Mouse (Mus musculus): Measurements from ENCODE around the gene Tead2. TPM values are rescaled to one million over a fixed set of nuclear protein-coding genes. Genes with fewer than 3 reads are reported as not detected.

Gene Tead2
- polyA plus RNA-seq, 1 experiment from 2014 or later = 46.5 TPM

DNA sequence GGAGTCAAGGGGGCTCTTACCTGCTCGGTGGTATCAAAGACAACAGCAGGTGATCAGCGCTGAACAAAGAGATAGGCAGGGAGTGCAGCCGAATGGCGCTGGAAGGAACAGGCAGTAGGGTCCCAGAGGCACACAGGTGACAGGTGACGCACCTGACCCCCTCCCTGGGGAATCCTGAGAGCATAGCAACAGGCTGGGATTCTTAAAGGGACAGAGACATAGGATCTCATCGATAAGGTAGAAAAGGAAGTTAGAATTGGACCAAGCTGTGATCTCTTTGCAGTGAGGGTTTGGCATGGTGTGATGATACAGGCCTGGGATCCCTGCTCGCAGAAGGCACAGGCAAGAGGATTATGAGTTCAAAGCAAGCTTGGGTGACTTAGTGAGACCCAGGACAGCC lies 36.1 kb upstream of the Tead2 start, which contains the start of gene Gfy:
TSS of gene Gfy (minus strand) at position 101 of the 400 bp plus-strand sequence.
- 17% methylated on average over 7 of the region's 7 CpGs for WGBS
- no peak within 1 kb of the TSS for H3K4me3 ChIP-seq (ENCODE audit: low read depth, low read length)
- H3K27ac ChIP-seq (ENCODE audit: low read length) = no peak within 1 kb of the TSS
- DNase-seq (ENCODE audit: low spot score) = no peak
- H3K27me3 ChIP-seq (replicated peaks; ENCODE audit: insufficient read depth, low read length) = peaks cover 86% of the 10 kb centered on the region
- H3K9me3 ChIP-seq (ENCODE audit: low read length) = no peaks in the 10 kb centered on the region
- ATAC-seq = no peak
- H3K4me1 ChIP-seq (ENCODE audit: insufficient read depth, low read depth, low read length) = peaks cover 4% of the 10 kb centered on the region; the same call in 1 of the 2 replicates
- TF ChIP-seq EP300 (IDR thresholded peaks at IDR 0.05) (no peak), CTCF (IDR thresholded peaks at IDR 0.05) (no peak)
- H3K4me2 ChIP-seq (replicated peaks; ENCODE audit: low read depth, low read length) = no peak within 1 kb of the TSS
- H3K9ac ChIP-seq (replicated peaks; ENCODE audit: low read depth) = no peak within 1 kb of the TSS
- H3K36me3 ChIP-seq (ENCODE audit: insufficient read depth, low read length) = no peaks in the 10 kb centered on the region

DNA sequence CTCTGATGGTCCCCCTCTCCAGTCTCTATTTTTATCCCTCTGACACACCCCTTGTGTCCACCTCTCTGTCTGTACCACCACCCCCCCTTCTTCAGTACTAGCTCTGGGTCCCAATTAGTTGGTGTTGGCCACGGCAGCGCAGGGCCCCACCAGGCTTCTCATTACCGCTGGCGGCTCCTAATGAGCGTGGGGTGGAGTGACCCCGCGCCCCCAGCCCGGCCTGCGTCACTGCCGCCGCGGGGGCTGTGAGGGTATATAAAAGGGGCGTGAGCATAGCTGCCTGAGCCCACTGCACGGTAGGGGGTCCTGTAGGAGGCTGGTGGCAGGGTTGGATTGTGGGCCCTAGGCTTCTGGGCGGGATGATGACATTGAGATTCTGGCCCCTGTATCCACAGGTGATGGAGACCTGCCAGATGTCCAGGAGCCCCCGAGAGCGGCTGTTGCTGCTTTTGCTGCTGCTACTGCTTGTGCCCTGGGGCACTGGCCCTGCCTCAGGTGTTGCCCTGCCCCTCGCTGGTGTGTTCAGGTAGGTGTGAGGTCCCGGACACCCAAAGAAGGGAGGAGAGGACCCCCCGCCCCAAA lies 34.6 kb upstream of the Tead2 start, which contains the start of gene Pth2:
TSS of gene Pth2 (plus strand) at position 100 of the 582 bp plus-strand sequence.
- Histone ChIP-seq H3K9ac (replicated peaks; ENCODE audit: low read depth) (no peak within 1 kb of the TSS), H3K27ac (ENCODE audit: low read length) (no peak within 1 kb of the TSS)
- 23% methylated on average over 17 of the region's 20 CpGs for WGBS

DNA sequence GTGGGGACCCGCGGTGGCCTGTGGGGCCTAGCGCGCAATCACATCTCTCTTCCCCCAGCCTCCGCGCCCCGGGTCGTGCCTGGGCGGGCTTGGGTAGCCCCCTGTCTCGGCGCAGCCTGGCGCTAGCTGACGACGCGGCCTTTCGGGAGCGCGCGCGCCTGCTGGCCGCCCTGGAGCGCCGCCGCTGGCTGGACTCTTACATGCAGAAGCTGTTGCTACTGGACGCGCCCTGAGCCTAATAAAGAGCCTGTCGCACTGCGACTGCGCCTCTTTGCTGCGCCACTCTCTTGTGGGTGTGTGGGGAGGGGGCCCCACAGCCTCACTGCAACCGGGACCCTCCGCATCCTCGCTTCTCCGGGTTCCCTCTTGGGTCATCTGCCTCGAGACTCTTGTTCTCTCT lies 34.0 kb upstream of the Tead2 start:
- H3K4me2 ChIP-seq (replicated peaks; ENCODE audit: low read depth, low read length) = no peak overlapping the region
- H3K27me3 ChIP-seq (replicated peaks; ENCODE audit: insufficient read depth, low read length) = peaks cover 73% of the 10 kb centered on the region
- no peak for DNase-seq (ENCODE audit: low spot score)
- 0 out of 2 replicates have a peak, but pooled peaks have one; percentile 13 for ATAC-seq
- no peak overlapping the region for H3K27ac ChIP-seq (ENCODE audit: low read length)
- WGBS = 6% methylated on average over 30 of the region's 35 CpGs
- H3K4me3 ChIP-seq (ENCODE audit: low read depth, low read length) = no peak overlapping the region
- H3K4me1 ChIP-seq (ENCODE audit: insufficient read depth, low read depth, low read length) = peaks cover 4% of the 10 kb centered on the region; the same call in 1 of the 2 replicates
- H3K36me3 ChIP-seq (ENCODE audit: insufficient read depth, low read length) = no peaks in the 10 kb centered on the region
- TF ChIP-seq EP300 (IDR thresholded peaks at IDR 0.05) = no peak
- TF ChIP-seq CTCF (IDR thresholded peaks at IDR 0.05) = peak; percentile 39
- H3K9me3 ChIP-seq (ENCODE audit: low read length) = no peaks in the 10 kb centered on the region
- H3K9ac ChIP-seq (replicated peaks; ENCODE audit: low read depth) = no peak overlapping the region

More for the DNA sequence above, 34.6 kb upstream of the Tead2 start, which contains the start of gene Pth2:
- DNase-seq (ENCODE audit: low spot score) (no peak), ATAC-seq (no peak)
- Histone ChIP-seq H3K27me3 (replicated peaks; ENCODE audit: insufficient read depth, low read length) (peaks cover 78% of the 10 kb centered on the region), H3K9me3 (ENCODE audit: low read length) (no peaks in the 10 kb centered on the region), H3K4me3 (ENCODE audit: low read depth, low read length) (no peak within 1 kb of the TSS), H3K4me1 (ENCODE audit: insufficient read depth, low read depth, low read length) (peaks cover 4% of the 10 kb centered on the region; the same call in 1 of the 2 replicates), H3K36me3 (ENCODE audit: insufficient read depth, low read length) (no peaks in the 10 kb centered on the region), H3K4me2 (replicated peaks; ENCODE audit: low read depth, low read length) (0 out of 2 replicates have a peak within 1 kb of the TSS, but pooled peaks have one; percentile 54)
- no peak for TF ChIP-seq CTCF (IDR thresholded peaks at IDR 0.05)
- TF ChIP-seq EP300 (IDR thresholded peaks at IDR 0.05) = no peak

DNA sequence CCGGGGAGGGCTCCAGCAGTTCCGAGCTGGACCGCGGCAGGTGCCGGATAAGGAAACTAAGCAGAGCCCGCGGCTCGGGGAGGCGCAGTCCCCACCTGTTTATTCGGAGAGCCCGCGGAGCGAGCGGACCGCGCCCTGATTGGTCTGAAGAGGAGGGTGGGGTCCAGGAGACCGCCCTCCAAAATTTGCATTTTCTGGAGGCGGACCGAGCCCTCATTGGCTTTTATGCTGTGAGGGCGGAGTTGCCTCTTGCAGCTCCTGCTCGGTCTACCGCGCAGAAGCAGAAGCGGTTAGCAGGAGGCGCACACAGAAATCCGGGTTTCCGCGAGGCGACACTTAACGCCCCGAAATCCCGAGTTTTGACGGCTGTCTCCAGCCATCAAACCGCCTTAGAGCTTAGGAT lies 33.4 kb upstream of the Tead2 start:
- H3K4me3 ChIP-seq (ENCODE audit: low read depth, low read length) = peak overlapping the region; percentile 25
- peak; percentile 96 for DNase-seq (ENCODE audit: low spot score)
- H3K9me3 ChIP-seq (ENCODE audit: low read length) = no peaks in the 10 kb centered on the region
- peaks cover 67% of the 10 kb centered on the region for H3K27me3 ChIP-seq (replicated peaks; ENCODE audit: insufficient read depth, low read length)
- ATAC-seq = peak; percentile 97
- WGBS = under 1% methylated on average over 33 of the region's 34 CpGs
- H3K9ac ChIP-seq (replicated peaks; ENCODE audit: low read depth) = no peak overlapping the region
- H3K36me3 ChIP-seq (ENCODE audit: insufficient read depth, low read length) = no peaks in the 10 kb centered on the region
- no peak overlapping the region for H3K27ac ChIP-seq (ENCODE audit: low read length)
- peaks cover 4% of the 10 kb centered on the region; the same call in 1 of the 2 replicates for H3K4me1 ChIP-seq (ENCODE audit: insufficient read depth, low read depth, low read length)
- peak overlapping the region; percentile 54 for H3K4me2 ChIP-seq (replicated peaks; ENCODE audit: low read depth, low read length)
- TF ChIP-seq CTCF (IDR thresholded peaks at IDR 0.05) (no peak), EP300 (IDR thresholded peaks at IDR 0.05) (no peak)

DNA sequence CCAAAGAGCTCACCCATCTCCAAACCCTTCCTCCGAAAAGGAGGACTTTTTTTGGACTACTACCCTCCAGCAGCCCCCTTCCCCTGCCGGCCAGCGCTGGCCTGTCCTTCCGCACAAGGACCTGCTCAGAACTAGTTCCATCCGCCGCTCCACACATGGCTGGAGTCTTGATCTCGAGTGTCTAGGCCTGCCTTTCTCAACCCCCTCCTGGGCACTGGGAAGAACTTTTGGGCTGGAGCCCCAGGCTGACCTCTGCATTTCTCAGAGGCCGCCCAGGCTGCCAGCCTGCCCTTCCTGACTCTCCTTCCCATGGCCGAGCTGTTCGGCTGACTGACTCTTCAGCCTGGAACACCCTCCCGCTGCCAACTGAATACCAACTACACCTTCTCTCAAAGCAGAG lies 32.9 kb upstream of the Tead2 start:
- Histone ChIP-seq H3K9me3 (ENCODE audit: low read length) (no peaks in the 10 kb centered on the region), H3K4me3 (ENCODE audit: low read depth, low read length) (peak overlapping the region; percentile 25), H3K4me2 (replicated peaks; ENCODE audit: low read depth, low read length) (peak overlapping the region; percentile 54), H3K36me3 (ENCODE audit: insufficient read depth, low read length) (no peaks in the 10 kb centered on the region), H3K27ac (ENCODE audit: low read length) (no peak overlapping the region), H3K4me1 (ENCODE audit: insufficient read depth, low read depth, low read length) (peaks cover 4% of the 10 kb centered on the region; the same call in 1 of the 2 replicates), H3K9ac (replicated peaks; ENCODE audit: low read depth) (no peak overlapping the region), H3K27me3 (replicated peaks; ENCODE audit: insufficient read depth, low read length) (peaks cover 63% of the 10 kb centered on the region)
- peak; percentile 34; the same call in 1 of the 2 replicates for ATAC-seq
- DNase-seq (ENCODE audit: low spot score) = no peak
- WGBS = 11% methylated on average over 11 of the region's 11 CpGs
- TF ChIP-seq EP300 (IDR thresholded peaks at IDR 0.05) (no peak), CTCF (IDR thresholded peaks at IDR 0.05) (peak; percentile 16)

DNA sequence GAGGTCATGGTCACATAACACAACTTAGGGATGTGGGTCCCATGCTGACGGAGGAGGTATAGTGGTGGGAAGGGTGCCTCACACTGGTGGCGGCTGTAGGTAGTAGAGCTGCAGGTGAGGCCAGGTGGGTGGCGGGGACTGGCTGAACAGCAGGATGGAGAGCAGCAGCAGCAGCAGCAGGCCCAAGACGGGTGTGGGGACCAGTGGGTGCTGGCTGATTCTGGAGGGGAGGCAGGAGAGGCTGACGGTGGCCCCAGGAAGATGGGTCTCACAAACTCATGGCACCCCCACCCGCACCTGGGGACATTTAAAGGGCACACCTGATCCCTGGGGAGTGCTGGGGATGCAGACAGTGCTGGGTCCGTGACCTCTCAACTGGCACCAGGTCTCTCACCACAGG lies 31.9 kb upstream of the Tead2 start:
- Histone ChIP-seq H3K27me3 (replicated peaks; ENCODE audit: insufficient read depth, low read length) (peaks cover 59% of the 10 kb centered on the region), H3K4me1 (ENCODE audit: insufficient read depth, low read depth, low read length) (peaks cover 4% of the 10 kb centered on the region; the same call in 1 of the 2 replicates), H3K27ac (ENCODE audit: low read length) (no peak overlapping the region), H3K4me3 (ENCODE audit: low read depth, low read length) (no peak overlapping the region), H3K4me2 (replicated peaks; ENCODE audit: low read depth, low read length) (no peak overlapping the region), H3K36me3 (ENCODE audit: insufficient read depth, low read length) (no peaks in the 10 kb centered on the region), H3K9me3 (ENCODE audit: low read length) (no peaks in the 10 kb centered on the region), H3K9ac (replicated peaks; ENCODE audit: low read depth) (no peak overlapping the region)
- ATAC-seq (no peak), DNase-seq (ENCODE audit: low spot score) (no peak)
- TF ChIP-seq EP300 (IDR thresholded peaks at IDR 0.05) = no peak
- TF ChIP-seq CTCF (IDR thresholded peaks at IDR 0.05) = no peak
- 54% methylated on average over 7 of the region's 7 CpGs for WGBS
